Mouse (Mus musculus) macrophage (primary cell): ENCODE data around the gene B4galt3. TPM values are rescaled to one million over a fixed set of nuclear protein-coding genes. Genes with fewer than 3 reads are reported as not detected.
"Not testable (repeated sequence)": the region's sequence is repeated elsewhere in the genome, so short reads cannot be mapped to it uniquely, and the experiment has no call there.

Source experiments
- H3K27ac ChIP-seq: fragments of 350-480 bp; formaldehyde crosslinking; 2 replicates; pipeline ENCODE4 v1.9.0; 2021
- H3K36me3 ChIP-seq: fragments of 350-480 bp; formaldehyde crosslinking; 2 replicates; pipeline ENCODE4 v1.9.0; 2021; ENCODE audit errors: inconsistent target
- H3K4me3 ChIP-seq: fragments of 350-480 bp; formaldehyde crosslinking; 2 replicates; pipeline ENCODE4 v1.9.0; 2021; ENCODE audit errors: inconsistent target
- H3K79me2 ChIP-seq: fragments of 350-480 bp; formaldehyde crosslinking; 2 replicates; pipeline ENCODE4 v1.9.0; 2021; ENCODE audit errors: inconsistent target
- WGBS: methylation state at CpG from one replicate; pipeline ENCODE4 v1.1.7; 2026; ENCODE audit warnings: inconsistent platforms; ENCODE audit not compliant: missing documents; 5-methylcytosine and 5-hydroxymethylcytosine counted together
- polyA plus RNA-seq: library from polyadenylated mRNA; stranded (reverse); fragments of 250-400 nt; gene quantifications from 3 replicates; pipeline ENCODE4 v1.2.4, GENCODE M21; 2018; ENCODE audit warnings: inconsistent platforms

B4galt3 gene
- polyA plus RNA-seq, 1 experiment from 2014 or later = 10.2 TPM

GRCm38 (mm10) chr1:171232800-171233730 is 37.1 kb upstream of the B4galt3 start:
- Histone ChIP-seq H3K79me2 (peaks cover 90% of the 10 kb centered on the region), H3K27ac (peak overlapping the region; percentile 99), H3K4me3 (peak overlapping the region; percentile 99), H3K36me3 (peaks cover 39% of the 10 kb centered on the region)
- 21% methylated on average over 12 of the region's 12 CpGs for WGBS

- H3K36me3 ChIP-seq = peaks cover 47% of the 10 kb centered on the region
- 4% methylated on average over 14 of the region's 14 CpGs for WGBS
Observed at GRCm38 (mm10) chr1:171234126-171234525, 36.0 kb upstream of the B4galt3 start, which contains the start of gene Fcer1g. TSS of gene Fcer1g (minus strand) at chr1:171234365.

GRCm38 (mm10) chr1:171234538-171234937 is 35.6 kb upstream of the B4galt3 start:
- Histone ChIP-seq H3K79me2 (peaks cover 86% of the 10 kb centered on the region), H3K36me3 (peaks cover 47% of the 10 kb centered on the region), H3K27ac (peak overlapping the region; percentile 99), H3K4me3 (peak overlapping the region; percentile 99; the same call in 1 of the 2 replicates)
- WGBS = 54% methylated on average over 4 of the region's 4 CpGs

More at GRCm38 (mm10) chr1:171234126-171234525, 36.0 kb upstream of the B4galt3 start, which contains the start of gene Fcer1g:
- H3K4me3 ChIP-seq = peak within 1 kb of the TSS; percentile 99
- H3K79me2 ChIP-seq = peaks cover 88% of the 10 kb centered on the region
- H3K27ac ChIP-seq = peak within 1 kb of the TSS; percentile 99

- H3K27ac ChIP-seq = peak overlapping the region; percentile 99
- 81% methylated on average over 3 of the region's 4 CpGs for WGBS
- H3K36me3 ChIP-seq = peaks cover 47% of the 10 kb centered on the region
- H3K4me3 ChIP-seq = no peak overlapping the region
- H3K79me2 ChIP-seq = peaks cover 86% of the 10 kb centered on the region
Observed at GRCm38 (mm10) chr1:171235791-171236190, 34.3 kb upstream of the B4galt3 start.

GRCm38 (mm10) chr1:171237438-171237837 is 32.7 kb upstream of the B4galt3 start:
- H3K27ac ChIP-seq = no peak overlapping the region
- 90% methylated on average over 5 of the region's 6 CpGs for WGBS
- peaks cover 86% of the 10 kb centered on the region for H3K79me2 ChIP-seq
- no peak overlapping the region for H3K4me3 ChIP-seq
- peaks cover 60% of the 10 kb centered on the region for H3K36me3 ChIP-seq

GRCm38 (mm10) chr1:171238463-171238862 is 31.7 kb upstream of the B4galt3 start:
- Histone ChIP-seq H3K4me3 (no peak overlapping the region), H3K27ac (no peak overlapping the region), H3K36me3 (peaks cover 69% of the 10 kb centered on the region), H3K79me2 (peaks cover 86% of the 10 kb centered on the region)
- 82% methylated on average over 14 of the region's 14 CpGs for WGBS

- Histone ChIP-seq H3K79me2 (peaks cover 95% of the 10 kb centered on the region), H3K4me3 (no peak overlapping the region), H3K27ac (no peak overlapping the region), H3K36me3 (peaks cover 82% of the 10 kb centered on the region)
- WGBS = 93% methylated on average over 15 of the region's 15 CpGs
Observed at GRCm38 (mm10) chr1:171239992-171240744, 30.0 kb upstream of the B4galt3 start.

- Histone ChIP-seq H3K79me2 (peaks cover 95% of the 10 kb centered on the region), H3K4me3 (no peak overlapping the region), H3K27ac (no peak overlapping the region), H3K36me3 (peaks cover 85% of the 10 kb centered on the region)
- WGBS = 94% methylated on average over 8 of the region's 10 CpGs
Observed at GRCm38 (mm10) chr1:171240911-171241310, 29.2 kb upstream of the B4galt3 start.

GRCm38 (mm10) chr1:171241952-171242351 is 28.2 kb upstream of the B4galt3 start:
- H3K27ac ChIP-seq, H3K4me3 ChIP-seq: not testable (repeated sequence)
- WGBS = 93% methylated on average over 9 of the region's 12 CpGs
- Histone ChIP-seq H3K36me3 (peaks cover 78% of the 10 kb centered on the region), H3K79me2 (peaks cover 94% of the 10 kb centered on the region)

GRCm38 (mm10) chr1:171245353-171245752 is 24.8 kb upstream of the B4galt3 start:
- H3K4me3 ChIP-seq = no peak overlapping the region
- 90% methylated on average over 8 of the region's 8 CpGs for WGBS
- peaks cover 45% of the 10 kb centered on the region for H3K36me3 ChIP-seq
- peaks cover 65% of the 10 kb centered on the region for H3K79me2 ChIP-seq
- H3K27ac ChIP-seq = no peak overlapping the region

GRCm38 (mm10) chr1:171246709-171247452 is 23.2 kb upstream of the B4galt3 start:
- H3K79me2 ChIP-seq = peaks cover 50% of the 10 kb centered on the region
- H3K36me3 ChIP-seq = peaks cover 30% of the 10 kb centered on the region; the same call in 1 of the 2 replicates
- under 1% methylated on average over 39 of the region's 41 CpGs for WGBS
- peak overlapping the region; percentile 71 for H3K27ac ChIP-seq
- peak overlapping the region; percentile 83 for H3K4me3 ChIP-seq

- 24% methylated on average over 13 of the region's 13 CpGs for WGBS
- Histone ChIP-seq H3K27ac (peak overlapping the region; percentile 71), H3K79me2 (peaks cover 44% of the 10 kb centered on the region), H3K4me3 (peak overlapping the region; percentile 83), H3K36me3 (peaks cover 25% of the 10 kb centered on the region; the same call in 1 of the 2 replicates)
Observed at GRCm38 (mm10) chr1:171247453-171247841, 22.7 kb upstream of the B4galt3 start.

GRCm38 (mm10) chr1:171247916-171248315 is 22.2 kb upstream of the B4galt3 start:
- 37% methylated on average over 3 of the region's 4 CpGs for WGBS
- Histone ChIP-seq H3K79me2 (peaks cover 39% of the 10 kb centered on the region), H3K27ac (peak overlapping the region; percentile 71), H3K36me3 (peaks cover 22% of the 10 kb centered on the region; the same call in 1 of the 2 replicates), H3K4me3 (0 out of 2 replicates have a peak overlapping the region, but pooled peaks have one; percentile 83)
